Mouse (Mus musculus) spleen, adult 2 months (tissue): ENCODE measurements around the gene Sema5a.

Source experiments
- CTCF ChIP-seq: fragments of 200-500 bp; IDR thresholded peaks from 2 replicates; pipeline ENCODE4 v1.5.1; 2011; ENCODE audit warnings: mild to moderate bottlenecking, inconsistent platforms; ENCODE audit not compliant: insufficient read depth, insufficient read length, insufficient replicate concordance; ENCODE audit errors: extremely low read depth
- POLR2A ChIP-seq: fragments of 200-500 bp; IDR thresholded peaks from 2 replicates; pipeline ENCODE4 v1.6.1; 2011; ENCODE audit warnings: low read depth, low read length, inconsistent platforms

- TF ChIP-seq CTCF, result no peak
- TF ChIP-seq POLR2A, result no peak
Measured at GRCm38 (mm10) chr15:32610776-32611175, 366.2 kb downstream of the Sema5a start.
